Mouse (Mus musculus): Measurements from ENCODE around the gene Impdh1. TPM values are rescaled to one million over a fixed set of nuclear protein-coding genes. Genes with fewer than 3 reads are reported as not detected.

Gene Impdh1
- polyA plus RNA-seq, 1 experiment = 1.7 TPM

DNA sequence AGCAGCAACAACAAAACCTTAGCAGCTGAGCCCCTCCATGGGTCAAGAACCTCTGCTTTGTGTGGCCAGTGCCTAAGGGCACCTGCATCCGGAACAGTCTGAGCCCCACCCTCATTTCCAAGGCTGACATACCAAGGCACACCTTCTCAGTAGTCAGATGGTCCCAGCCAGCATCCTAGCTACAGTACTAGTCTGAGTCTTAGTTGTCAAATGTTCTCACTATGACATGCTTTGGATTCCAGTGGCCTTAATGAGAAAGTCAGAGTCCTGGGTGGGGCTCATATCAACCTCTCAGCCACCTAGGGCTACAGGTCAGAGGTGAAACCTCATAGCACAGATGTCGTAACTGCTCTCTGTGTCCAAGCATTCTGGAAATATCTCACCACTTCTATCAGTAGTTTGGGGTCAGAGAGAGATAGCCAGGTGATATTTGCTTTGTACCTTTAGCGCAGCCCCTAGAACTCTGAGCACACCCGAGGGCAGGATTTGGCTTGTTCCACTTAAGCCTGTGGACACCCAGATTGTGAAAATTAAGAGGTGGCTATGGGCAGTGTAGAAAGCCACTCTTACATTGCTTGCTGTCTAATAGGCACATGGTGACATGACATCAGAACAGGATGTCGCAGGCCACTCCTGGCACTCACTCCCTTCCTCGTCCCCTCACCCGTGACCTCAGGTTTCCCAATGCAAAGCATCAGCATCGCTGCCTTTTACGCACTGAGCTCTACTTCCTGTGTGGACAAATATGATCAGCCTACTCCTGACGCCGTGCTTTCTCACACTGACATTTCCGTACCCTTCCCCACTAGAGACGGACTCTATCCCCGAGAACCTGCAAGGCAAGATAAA, 29.3 kb upstream of the Impdh1 start:
- Histone ChIP-seq H3K4me3 (replicated peaks) (no peak overlapping the region), H3K27me3 (ENCODE audit: control insufficient read depth) (peaks cover 6% of the 10 kb centered on the region; the same call in 1 of the 2 replicates), H3K4me1 (ENCODE audit: control insufficient read depth) (no peaks in the 10 kb centered on the region), H3K9me3 (ENCODE audit: control insufficient read depth, low read length) (no peaks in the 10 kb centered on the region), H3K36me3 (ENCODE audit: control insufficient read depth) (no peaks in the 10 kb centered on the region)
- TF ChIP-seq GATA1 (IDR thresholded peaks at IDR 0.05; ENCODE audit: low read length) (no peak), TAL1 (IDR thresholded peaks at IDR 0.05; ENCODE audit: low read length) (no peak)

DNA sequence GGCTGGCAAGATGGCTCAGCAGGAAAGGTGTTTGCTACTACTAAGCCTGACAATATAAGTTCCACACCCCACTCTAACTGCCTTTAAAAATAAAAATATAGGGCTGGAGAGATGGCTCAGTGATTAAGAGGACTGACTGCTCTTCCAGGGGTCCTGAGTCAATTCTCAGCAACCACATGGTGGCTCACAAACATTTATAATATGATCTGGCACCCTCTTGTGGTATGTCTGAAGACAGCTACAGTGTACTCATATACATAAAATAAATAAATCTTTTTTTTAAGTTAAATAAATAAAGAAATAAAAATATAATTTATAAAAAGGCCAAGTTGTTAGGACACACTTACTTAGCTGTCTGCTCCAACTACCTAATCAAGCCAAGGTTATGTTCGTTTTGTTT, 26.1 kb upstream of the Impdh1 start:
- H3K27me3 ChIP-seq (ENCODE audit: control insufficient read depth) = peaks cover 6% of the 10 kb centered on the region; the same call in 1 of the 2 replicates
- H3K4me3 ChIP-seq (replicated peaks) = no peak overlapping the region
- H3K4me1 ChIP-seq (ENCODE audit: control insufficient read depth) = no peaks in the 10 kb centered on the region
- no peak for TF ChIP-seq TAL1 (IDR thresholded peaks at IDR 0.05; ENCODE audit: low read length)
- no peak for TF ChIP-seq GATA1 (IDR thresholded peaks at IDR 0.05; ENCODE audit: low read length)
- no peaks in the 10 kb centered on the region for H3K36me3 ChIP-seq (ENCODE audit: control insufficient read depth)
- H3K9me3 ChIP-seq (ENCODE audit: control insufficient read depth, low read length) = no peaks in the 10 kb centered on the region

DNA sequence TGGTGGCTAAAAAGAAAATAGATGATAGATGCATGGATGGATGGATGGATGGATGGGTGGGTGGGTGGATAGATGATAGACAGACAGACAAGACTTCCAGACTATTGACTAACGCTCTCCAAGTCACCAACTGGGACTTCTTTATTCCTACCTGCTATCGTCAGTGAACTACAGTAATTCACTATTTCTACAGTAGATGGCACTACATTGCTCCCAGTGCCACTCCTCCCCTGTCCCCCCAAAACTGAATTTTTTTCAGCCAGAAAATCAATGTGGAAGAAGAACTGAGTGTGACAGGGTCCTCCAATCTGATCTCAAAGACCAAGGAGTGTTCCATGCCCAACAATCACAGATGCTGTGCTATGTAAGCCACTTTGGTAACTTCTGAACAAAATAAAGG, 25.5 kb upstream of the Impdh1 start:
- Histone ChIP-seq H3K27me3 (ENCODE audit: control insufficient read depth) (peaks cover 6% of the 10 kb centered on the region; the same call in 1 of the 2 replicates), H3K4me3 (replicated peaks) (no peak overlapping the region), H3K9me3 (ENCODE audit: control insufficient read depth, low read length) (no peaks in the 10 kb centered on the region), H3K4me1 (ENCODE audit: control insufficient read depth) (no peaks in the 10 kb centered on the region), H3K36me3 (ENCODE audit: control insufficient read depth) (no peaks in the 10 kb centered on the region)
- no peak for TF ChIP-seq TAL1 (IDR thresholded peaks at IDR 0.05; ENCODE audit: low read length)
- no peak for TF ChIP-seq GATA1 (IDR thresholded peaks at IDR 0.05; ENCODE audit: low read length)

DNA sequence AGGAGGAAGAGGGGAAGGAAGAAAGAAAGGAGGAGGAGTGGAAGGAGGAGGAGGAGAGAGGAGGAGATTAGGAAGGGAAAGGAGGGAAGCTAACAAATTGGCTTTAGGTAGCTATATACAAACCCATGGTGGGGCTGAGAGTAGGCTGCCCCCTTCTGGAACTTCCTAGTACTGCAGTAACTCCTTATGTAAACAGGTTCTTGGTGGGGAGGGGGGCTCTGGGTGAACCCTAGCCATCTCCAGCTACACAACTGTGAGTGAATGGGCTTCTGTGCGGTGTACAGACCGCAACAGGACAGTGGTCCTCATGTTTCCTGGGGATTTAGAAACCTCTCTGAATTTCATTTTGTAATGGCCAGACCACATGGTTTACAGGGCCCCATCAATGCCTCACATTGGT, 24.6 kb upstream of the Impdh1 start:
- Histone ChIP-seq H3K4me3 (replicated peaks) (no peak overlapping the region), H3K4me1 (ENCODE audit: control insufficient read depth) (no peaks in the 10 kb centered on the region)
- TF ChIP-seq GATA1 (IDR thresholded peaks at IDR 0.05; ENCODE audit: low read length) = no peak
- TF ChIP-seq TAL1 (IDR thresholded peaks at IDR 0.05; ENCODE audit: low read length) = no peak

DNA sequence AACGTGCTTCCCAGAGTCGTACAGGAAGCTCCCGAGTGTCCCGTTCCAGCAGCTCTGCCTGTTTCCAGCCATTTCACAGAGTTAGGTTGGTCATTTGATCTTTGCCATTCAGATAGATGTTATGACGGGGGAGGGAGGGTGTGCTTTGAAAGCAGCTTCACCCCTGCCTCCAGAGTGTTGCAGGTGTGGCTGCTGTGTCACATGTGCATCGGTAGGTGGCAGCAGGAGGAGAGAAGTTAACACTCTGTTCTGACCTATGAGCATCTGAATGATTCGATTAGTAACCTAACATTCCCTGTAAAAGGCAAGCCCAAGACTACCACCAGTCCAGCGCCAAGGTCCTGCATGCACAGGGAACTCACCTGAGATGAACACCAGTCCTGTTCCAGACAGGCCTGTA, 18.1 kb upstream of the Impdh1 start:
- H3K27me3 ChIP-seq (ENCODE audit: control insufficient read depth) = no peaks in the 10 kb centered on the region
- no peaks in the 10 kb centered on the region for H3K36me3 ChIP-seq (ENCODE audit: control insufficient read depth)
- H3K4me3 ChIP-seq (replicated peaks) = no peak overlapping the region
- no peak for TF ChIP-seq GATA1 (IDR thresholded peaks at IDR 0.05; ENCODE audit: low read length)
- TF ChIP-seq TAL1 (IDR thresholded peaks at IDR 0.05; ENCODE audit: low read length) = no peak
- H3K9me3 ChIP-seq (ENCODE audit: control insufficient read depth, low read length) = no peaks in the 10 kb centered on the region
- H3K4me1 ChIP-seq (ENCODE audit: control insufficient read depth) = peaks cover 5% of the 10 kb centered on the region

More for the DNA sequence above, 24.6 kb upstream of the Impdh1 start:
- Histone ChIP-seq H3K36me3 (ENCODE audit: control insufficient read depth) (no peaks in the 10 kb centered on the region), H3K9me3 (ENCODE audit: control insufficient read depth, low read length) (no peaks in the 10 kb centered on the region), H3K27me3 (ENCODE audit: control insufficient read depth) (peaks cover 4% of the 10 kb centered on the region; the same call in 1 of the 2 replicates)

DNA sequence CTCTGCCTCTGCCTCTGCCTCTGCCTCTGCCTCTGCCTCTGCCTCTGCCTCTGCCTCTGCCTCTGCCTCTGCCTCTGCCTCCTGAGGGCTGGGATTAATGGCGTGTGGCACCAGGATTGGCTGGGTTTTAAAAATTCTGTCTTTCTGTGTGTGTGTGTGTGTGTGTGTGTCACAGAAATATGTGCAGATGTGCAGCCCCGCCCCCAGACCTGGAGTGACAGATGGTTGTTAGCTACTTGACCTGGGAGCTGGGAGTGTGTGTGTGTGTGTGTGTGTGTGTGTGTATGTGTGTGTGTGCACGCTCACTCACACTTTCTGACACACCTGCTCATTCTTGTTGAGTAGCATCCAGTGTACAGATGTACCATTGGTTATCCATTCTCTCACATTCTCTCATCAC, 17.5 kb upstream of the Impdh1 start:
- TF ChIP-seq TAL1 (IDR thresholded peaks at IDR 0.05; ENCODE audit: low read length) = no peak
- no peak for TF ChIP-seq GATA1 (IDR thresholded peaks at IDR 0.05; ENCODE audit: low read length)
- Histone ChIP-seq H3K4me1 (ENCODE audit: control insufficient read depth) (peaks cover 7% of the 10 kb centered on the region), H3K27me3 (ENCODE audit: control insufficient read depth) (no peaks in the 10 kb centered on the region), H3K9me3 (ENCODE audit: control insufficient read depth, low read length) (no peaks in the 10 kb centered on the region), H3K36me3 (ENCODE audit: control insufficient read depth) (no peaks in the 10 kb centered on the region), H3K4me3 (replicated peaks) (no peak overlapping the region)

DNA sequence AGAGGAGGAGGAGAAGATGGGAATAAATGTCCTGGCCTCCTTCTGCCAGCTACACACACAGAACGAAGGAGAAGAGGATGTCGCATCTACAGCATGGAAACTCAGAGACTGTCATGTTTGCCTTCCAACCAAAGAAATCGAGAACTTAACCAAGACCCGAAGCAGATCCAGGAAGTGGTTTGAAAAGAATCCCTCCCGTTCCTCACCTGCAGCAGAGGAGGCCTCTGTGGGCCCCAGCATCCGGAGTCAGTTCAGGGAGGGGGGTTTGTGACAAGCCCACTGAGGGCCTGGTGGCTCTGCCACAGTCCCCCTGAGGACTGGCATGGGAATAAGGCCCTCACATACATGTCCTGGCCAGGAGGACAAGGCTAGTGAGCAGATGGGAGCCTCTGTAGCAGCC, 16.2 kb upstream of the Impdh1 start:
- Histone ChIP-seq H3K9me3 (ENCODE audit: control insufficient read depth, low read length) (no peaks in the 10 kb centered on the region), H3K4me3 (replicated peaks) (no peak overlapping the region), H3K27me3 (ENCODE audit: control insufficient read depth) (no peaks in the 10 kb centered on the region), H3K36me3 (ENCODE audit: control insufficient read depth) (no peaks in the 10 kb centered on the region), H3K4me1 (ENCODE audit: control insufficient read depth) (peaks cover 7% of the 10 kb centered on the region)
- no peak for TF ChIP-seq TAL1 (IDR thresholded peaks at IDR 0.05; ENCODE audit: low read length)
- TF ChIP-seq GATA1 (IDR thresholded peaks at IDR 0.05; ENCODE audit: low read length) = no peak

DNA sequence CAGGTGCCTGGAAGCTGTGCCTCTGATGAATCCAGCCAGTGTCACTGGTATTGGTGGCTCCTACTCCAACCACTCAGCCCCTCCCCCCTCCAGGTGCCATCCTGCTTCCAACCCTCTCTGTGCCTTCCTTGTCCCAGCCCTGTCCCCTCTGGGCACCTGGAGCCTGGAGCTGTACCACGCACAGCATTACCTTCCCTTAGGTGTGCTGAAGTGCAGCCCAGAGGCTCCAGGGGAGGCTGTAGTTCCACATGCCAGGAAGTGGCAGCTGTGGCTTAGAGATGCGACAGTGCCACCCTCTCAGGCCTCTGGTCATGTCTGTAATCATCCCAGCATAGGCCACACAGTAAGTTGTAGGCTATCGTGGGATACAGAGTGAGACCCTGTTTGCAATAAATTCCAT, 15.6 kb upstream of the Impdh1 start:
- Histone ChIP-seq H3K27me3 (ENCODE audit: control insufficient read depth) (no peaks in the 10 kb centered on the region), H3K9me3 (ENCODE audit: control insufficient read depth, low read length) (no peaks in the 10 kb centered on the region), H3K4me3 (replicated peaks) (no peak overlapping the region), H3K4me1 (ENCODE audit: control insufficient read depth) (peaks cover 7% of the 10 kb centered on the region), H3K36me3 (ENCODE audit: control insufficient read depth) (no peaks in the 10 kb centered on the region)
- TF ChIP-seq TAL1 (IDR thresholded peaks at IDR 0.05; ENCODE audit: low read length) (no peak), GATA1 (IDR thresholded peaks at IDR 0.05; ENCODE audit: low read length) (no peak)

DNA sequence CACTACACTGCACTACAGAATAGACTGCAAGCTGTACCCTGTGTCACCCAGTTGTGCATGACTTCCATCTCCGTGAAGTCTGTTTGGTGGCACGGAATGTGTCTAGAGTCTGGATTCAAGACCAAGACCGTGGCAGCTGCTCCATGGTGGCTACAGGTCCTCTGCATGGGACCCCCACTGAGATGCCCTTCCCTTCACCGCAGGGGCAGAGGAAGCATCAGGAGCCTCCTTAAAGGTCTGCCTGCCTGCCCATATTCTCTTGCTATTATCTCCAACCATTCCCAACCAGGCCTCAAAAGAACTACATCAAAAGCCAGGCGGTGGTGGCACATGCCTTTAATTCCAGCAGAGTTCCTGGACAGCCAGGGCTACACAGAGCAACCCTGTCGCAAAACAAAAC, 14.2 kb upstream of the Impdh1 start:
- H3K9me3 ChIP-seq (ENCODE audit: control insufficient read depth, low read length) = no peaks in the 10 kb centered on the region

More for the DNA sequence above, 14.2 kb upstream of the Impdh1 start:
- Histone ChIP-seq H3K4me3 (replicated peaks) (no peak overlapping the region), H3K36me3 (ENCODE audit: control insufficient read depth) (no peaks in the 10 kb centered on the region), H3K4me1 (ENCODE audit: control insufficient read depth) (peaks cover 7% of the 10 kb centered on the region), H3K27me3 (ENCODE audit: control insufficient read depth) (0 out of 2 replicates have a peak, but pooled peaks cover 2% of the 10 kb centered on the region)
- no peak for TF ChIP-seq TAL1 (IDR thresholded peaks at IDR 0.05; ENCODE audit: low read length)
- no peak for TF ChIP-seq GATA1 (IDR thresholded peaks at IDR 0.05; ENCODE audit: low read length)
